Mouse (Mus musculus): ENCODE measurements around the gene Eif2d.

The Eif2d gene

GRCm38 (mm10) chr1:131184253-131184955, 31.4 kb downstream of the Eif2d start:
- peak in 1 of 2 experiments; percentile 46 for DNase-seq (ENCODE audit: low spot score in 2 of 2)

GRCm38 (mm10) chr1:131184956-131185660, 32.1 kb downstream of the Eif2d start:
- no peak for DNase-seq (ENCODE audit: low spot score in 2 of 2)

DNA sequence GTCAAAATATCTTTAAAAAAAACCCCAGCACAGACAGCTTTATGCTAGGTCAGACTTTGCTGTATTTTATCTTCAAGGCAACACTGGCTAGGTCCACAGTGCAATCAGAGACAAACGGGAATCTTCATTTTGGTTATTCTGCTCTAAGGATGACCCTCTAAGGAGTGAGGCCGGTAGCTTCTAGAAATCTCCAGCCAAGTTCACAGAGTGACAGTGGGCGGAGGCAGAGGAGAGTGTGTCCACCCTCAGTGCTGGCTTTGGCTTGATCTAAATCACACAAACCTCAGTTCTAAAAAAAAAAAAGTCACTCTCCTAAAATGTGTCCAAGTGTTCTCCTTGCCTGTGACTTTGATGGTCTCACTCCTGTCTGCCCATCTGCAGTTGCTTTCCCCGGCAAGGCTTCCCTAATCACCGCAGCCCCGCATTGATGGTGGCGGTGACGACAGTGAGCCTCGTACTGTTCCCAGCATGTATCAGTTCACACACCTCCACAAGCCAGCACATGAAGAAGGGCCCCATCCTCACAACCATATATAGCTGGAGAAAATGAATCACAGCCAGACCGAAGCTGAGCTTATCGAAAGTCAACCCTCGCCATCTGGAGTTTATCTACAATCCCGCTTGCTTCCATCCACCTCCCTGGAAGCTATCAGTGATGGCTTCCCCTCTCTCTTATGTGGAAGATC, 33.0 kb downstream of the Eif2d start:
- peak; percentile 58 to 65 for DNase-seq (ENCODE audit: low spot score in 2 of 2)

DNA sequence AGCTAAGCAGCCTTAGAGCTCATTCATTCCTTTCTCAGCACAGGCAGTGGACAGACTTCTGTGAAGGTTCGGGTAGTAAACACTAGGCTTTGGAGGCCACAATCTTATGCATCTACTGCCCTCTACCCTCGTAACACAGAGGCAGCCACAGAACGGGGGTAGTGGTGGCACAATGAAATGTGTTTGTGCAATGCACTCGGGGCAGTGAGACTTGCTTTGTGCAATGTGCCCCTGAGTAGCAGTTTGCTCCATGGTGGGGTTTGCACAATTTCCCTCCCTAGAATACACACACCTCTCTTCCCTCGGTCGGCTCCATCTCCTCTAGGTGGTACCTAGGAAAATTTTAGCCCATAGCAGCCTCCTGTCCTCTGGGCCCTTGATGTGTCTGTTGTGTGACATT, 34.0 kb downstream of the Eif2d start:
- DNase-seq (ENCODE audit: low spot score in 2 of 2), result no peak

GRCm38 (mm10) chr1:131187856-131188255, 34.9 kb downstream of the Eif2d start:
- no peak for DNase-seq (ENCODE audit: low spot score in 2 of 2)

- DNase-seq (ENCODE audit: low spot score in 2 of 2), result no peak
Observed at GRCm38 (mm10) chr1:131188655-131189054, 35.7 kb downstream of the Eif2d start.

DNA sequence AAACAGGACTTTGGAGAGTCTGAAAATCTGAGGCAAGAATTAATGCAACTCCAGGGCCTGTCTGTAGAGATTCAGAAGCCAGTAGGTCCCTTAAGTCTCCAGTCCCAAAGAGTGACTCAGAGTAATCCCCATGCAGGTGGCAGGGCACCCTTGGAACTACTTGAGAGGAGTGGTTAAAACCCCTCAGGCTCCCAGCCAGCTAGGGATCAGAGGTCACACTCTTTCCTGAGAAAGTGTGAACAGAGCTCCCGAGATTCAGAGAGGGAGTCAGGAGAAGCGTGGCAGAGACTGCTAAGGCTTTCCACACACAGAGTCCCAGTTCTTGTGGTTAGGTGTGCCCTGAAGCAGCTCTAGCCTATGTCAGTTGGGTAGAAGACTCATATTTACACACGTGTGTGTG, 40.8 kb downstream of the Eif2d start:
- no peak for DNase-seq (ENCODE audit: low spot score in 2 of 2)

DNA sequence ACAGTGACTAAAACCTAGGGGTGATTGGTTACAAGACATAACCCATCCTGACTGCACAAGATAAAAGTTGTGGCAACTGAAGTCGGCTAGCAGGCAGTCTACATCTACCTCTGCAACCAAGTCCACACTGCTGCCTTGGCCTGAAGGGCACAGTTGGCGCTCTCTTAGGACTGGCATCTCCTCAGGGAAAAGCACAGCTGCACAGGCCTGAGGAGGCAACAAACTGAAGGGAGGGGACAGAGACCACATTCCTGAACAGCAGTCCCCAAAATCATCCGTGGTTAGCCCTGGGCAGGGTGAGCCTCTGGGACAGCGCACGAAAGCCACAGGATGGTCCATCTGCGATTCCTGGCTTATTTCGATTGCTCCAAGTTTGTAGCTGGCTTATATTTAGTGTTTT, 42.7 kb downstream of the Eif2d start:
- DNase-seq (ENCODE audit: low spot score in 2 of 2), result no peak

DNA sequence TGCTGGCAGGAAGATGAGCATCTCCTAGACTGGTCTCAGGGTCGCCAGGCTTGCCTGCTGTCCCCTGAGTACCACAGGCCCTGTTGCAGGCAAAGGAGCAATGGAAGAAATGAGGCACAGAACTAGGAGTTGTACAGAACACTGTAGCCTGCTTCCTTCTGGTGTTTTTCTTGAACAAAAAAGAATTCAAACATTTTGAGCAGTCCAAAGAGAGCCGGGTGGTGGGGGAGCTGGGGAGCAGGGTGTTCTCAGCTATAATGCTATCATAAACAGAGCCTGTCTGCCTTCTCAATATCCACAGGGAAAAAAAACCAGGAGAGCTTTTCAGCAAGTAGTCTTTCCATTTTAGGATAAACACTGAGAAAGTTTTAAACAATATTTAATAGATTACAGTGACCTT, 43.1 kb downstream of the Eif2d start:
- no peak for DNase-seq (ENCODE audit: low spot score in 2 of 2)

GRCm38 (mm10) chr1:131198417-131198960, 45.5 kb downstream of the Eif2d start:
- DNase-seq (ENCODE audit: low spot score in 2 of 2), result no peak

GRCm38 (mm10) chr1:131199118-131199821, 46.3 kb downstream of the Eif2d start:
- DNase-seq (ENCODE audit: low spot score in 2 of 2), result no peak

GRCm38 (mm10) chr1:131199976-131200375, 47.0 kb downstream of the Eif2d start:
- no peak for DNase-seq (ENCODE audit: low spot score in 2 of 2)

DNA sequence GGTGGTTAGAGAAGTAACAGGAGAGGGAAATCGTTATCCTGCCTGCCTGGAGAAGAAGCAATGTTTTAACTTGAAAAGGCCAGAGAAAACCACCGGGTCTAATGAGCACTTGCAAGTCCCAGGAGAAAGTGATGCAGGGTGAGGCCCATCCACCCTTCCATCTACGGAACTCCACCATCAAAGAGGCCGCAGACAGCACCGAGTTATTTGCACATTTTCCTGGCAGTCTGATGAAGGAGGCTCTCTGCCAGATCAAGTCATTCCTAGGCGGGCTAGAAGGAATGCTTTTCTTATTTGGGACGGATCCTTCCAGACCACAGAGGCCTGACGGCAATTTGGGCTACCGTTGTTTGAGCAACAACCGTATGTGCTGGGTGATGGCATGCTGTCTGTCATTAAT, 47.6 kb downstream of the Eif2d start:
- DNase-seq (ENCODE audit: low spot score in 2 of 2), result no peak

DNA sequence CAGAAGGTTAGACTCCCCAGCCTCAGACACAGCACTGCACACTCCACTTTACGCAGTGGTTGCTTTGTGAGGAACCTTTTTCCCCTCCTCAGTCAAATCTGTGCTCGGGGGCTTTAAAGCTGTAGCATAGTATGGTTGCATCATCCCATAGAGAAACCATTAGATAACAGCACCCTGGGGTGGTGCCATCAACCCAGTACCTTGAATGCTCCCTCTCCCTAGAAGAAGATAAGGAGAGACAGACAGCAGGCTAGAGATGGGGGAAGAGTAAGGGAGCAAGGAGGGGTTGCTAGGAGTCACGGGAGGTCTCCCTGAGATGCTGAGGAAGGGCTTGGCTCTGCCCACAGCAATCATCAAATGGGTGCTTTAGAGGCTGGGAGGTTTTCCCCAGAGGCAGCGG, 48.4 kb downstream of the Eif2d start:
- no peak for DNase-seq (ENCODE audit: low spot score in 2 of 2)

DNA sequence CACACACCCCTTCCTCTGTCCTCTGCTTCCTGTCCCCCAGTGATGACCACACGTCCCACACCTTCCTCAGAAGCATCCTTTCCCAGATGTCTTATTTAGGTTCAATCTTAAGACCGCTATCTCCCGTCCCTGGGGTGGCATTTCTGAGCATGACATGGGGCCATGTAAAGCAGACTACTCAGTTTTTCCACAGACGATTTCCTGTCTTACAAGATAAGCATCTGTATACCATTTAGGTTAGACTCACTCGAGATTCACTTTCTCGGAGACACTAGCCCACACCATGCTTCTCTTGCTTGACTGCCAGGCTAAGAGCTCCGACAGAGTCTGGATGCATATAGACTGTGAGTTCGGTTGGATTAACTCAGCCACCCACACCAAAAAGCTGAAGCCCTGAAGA, 51.5 kb downstream of the Eif2d start:
- no peak for DNase-seq (ENCODE audit: low spot score in 2 of 2)

DNA sequence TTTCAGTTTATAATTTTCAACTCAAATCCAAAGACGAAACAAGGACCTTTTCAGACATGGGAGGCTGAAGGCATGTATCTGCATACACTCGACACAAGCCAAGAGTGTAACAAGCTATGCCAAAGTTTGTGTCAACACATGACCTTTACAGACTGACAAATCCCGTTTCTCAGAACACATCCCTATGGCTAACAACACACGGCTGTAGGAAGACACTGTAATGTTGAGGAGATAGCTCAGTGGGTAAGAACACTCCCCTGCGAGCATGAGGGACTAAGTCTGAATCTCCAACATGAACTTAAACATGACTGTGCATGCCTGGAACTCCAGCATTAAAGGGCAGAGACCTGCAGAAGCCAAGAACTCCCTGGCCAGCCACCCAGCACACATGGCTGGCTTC, 53.4 kb downstream of the Eif2d start:
- no peak for DNase-seq (ENCODE audit: low spot score in 2 of 2)

- peak in 1 of 2 experiments; percentile 70 for DNase-seq (ENCODE audit: low spot score in 2 of 2)
Observed at GRCm38 (mm10) chr1:131207531-131207930, 54.5 kb downstream of the Eif2d start.

DNA sequence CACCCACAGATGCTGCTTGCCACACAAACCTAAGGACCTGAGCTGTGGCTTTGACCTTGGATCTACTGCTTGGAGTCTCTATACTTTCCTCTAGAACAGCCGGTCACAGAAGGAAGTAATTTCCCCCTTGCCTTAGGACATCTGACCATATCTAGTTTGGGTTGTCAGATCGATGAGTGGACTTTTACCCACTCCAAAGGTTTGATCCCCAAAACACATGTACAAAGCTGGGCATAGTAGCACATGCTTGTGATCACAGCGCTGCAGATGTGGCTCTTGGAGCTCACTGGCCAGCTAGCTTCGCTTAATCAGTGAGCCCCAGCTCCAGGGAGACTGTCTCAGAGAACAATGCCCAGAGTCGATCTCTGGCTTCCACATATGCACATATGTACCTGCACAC, 55.1 kb downstream of the Eif2d start:
- DNase-seq (ENCODE audit: low spot score in 2 of 2), result no peak

GRCm38 (mm10) chr1:131208800-131209199, 55.8 kb downstream of the Eif2d start:
- no peak for DNase-seq (ENCODE audit: low spot score in 2 of 2)

- DNase-seq (ENCODE audit: low spot score in 2 of 2), result peak; percentile 36 to 44
Observed at GRCm38 (mm10) chr1:131209971-131210426, 57.0 kb downstream of the Eif2d start.

DNA sequence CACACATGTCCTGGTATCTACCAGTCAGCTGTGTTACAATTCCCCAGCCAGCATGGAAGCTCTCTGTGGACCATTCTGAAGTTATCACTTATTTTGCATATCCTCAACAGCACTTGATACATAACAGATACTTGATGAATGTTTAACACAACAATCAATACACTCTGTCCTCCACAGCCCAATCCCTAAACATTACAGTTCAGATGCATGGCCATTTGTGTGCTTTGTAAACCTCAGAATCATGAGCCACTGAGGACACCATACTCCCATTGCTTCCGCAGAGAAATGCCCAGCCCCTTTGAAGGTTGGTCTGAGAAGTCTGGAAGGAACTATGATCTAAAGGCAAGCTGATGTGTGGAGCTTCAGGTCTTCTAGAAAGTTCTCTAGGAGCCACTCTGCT, 58.7 kb downstream of the Eif2d start:
- DNase-seq (ENCODE audit: low spot score in 2 of 2), result no peak

DNA sequence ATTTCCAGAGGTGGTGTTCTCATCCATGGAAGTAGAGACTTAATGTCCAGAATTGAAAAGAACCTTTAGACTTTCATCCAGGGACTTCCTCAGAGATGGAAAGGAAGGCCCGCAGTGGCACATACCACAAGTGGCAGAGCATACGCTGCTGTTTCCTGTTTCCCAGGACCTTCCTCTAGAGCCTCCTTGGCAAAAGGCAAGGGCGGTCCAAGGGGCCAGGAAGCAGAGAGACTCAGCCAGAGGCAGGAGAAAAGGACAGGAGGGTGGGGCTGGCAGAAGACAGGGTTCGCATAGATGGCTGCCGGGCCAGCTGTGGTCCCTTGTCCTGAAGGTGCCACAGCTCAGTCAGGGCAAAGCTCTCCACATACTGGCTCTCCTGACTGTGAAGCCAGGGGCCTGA, 60.0 kb downstream of the Eif2d start:
- DNase-seq (ENCODE audit: low spot score in 2 of 2), result no peak

Measured in right cerebral cortex, adult 2 months (tissue).